ENCODE assay signal across 8 mouse cellular contexts in the genomic region with DNA sequence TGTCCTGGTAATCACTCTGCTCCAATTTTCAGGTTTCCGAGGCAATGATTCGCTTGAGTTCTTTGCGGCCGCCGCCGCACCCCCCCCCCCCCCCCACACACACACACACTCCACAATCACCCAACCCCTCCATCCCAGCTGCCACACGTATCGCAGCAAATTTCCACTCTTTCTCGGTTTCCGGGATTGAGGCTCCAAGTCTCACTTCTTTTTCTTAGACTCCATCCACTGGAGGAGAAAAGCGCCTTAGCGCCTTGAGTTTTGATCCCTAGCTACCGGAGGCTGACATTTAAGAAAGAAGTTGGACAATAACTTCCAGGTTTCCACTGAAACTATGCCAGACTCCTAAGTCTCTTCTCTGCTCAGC. TPM values are rescaled to one million over a fixed set of nuclear protein-coding genes. Genes with fewer than 3 reads are reported as not detected.
DNase-seq lines count a peak whose midpoint lies in the region; ATAC-seq and TF ChIP-seq lines count a peak whose summit lies in the region.

No protein-coding gene starts in this region.

- no peaks in the 10 kb centered on the region for H3K36me3 ChIP-seq in midbrain, postnatal 0 days (ENCODE audit: insufficient read depth, low read length)

- H3K4me1 ChIP-seq in midbrain, postnatal 0 days (ENCODE audit: insufficient read depth, low read length), result no peaks in the 10 kb centered on the region

- peak; percentile 6 for DNase-seq in adrenal gland, postnatal 25 days
- DNase-seq in adrenal gland, adult 2 months, result no peak
- DNase-seq in retina, embryonic 14.5 days (ENCODE audit: low spot score), result peak; percentile 48
- no peak for DNase-seq in retina, postnatal 1 day
- peak; percentile 61 for DNase-seq in hindlimb bud, embryonic 11.5 days (ENCODE audit: extremely low spot score, low read depth, low spot score)
- DNase-seq in midbrain, postnatal 0 days (ENCODE audit: low spot score), result peak; percentile 24
- DNase-seq in layer of hippocampus, adult 9-11 months, result no peak
- no peak for DNase-seq in kidney, adult 18-20 months

- peak overlapping the region; percentile 30 for H3K9ac ChIP-seq in midbrain, postnatal 0 days (replicated peaks; ENCODE audit: low read length, poor library complexity, severe bottlenecking)

- peak overlapping the region; percentile 70 for H3K27ac ChIP-seq in midbrain, postnatal 0 days (ENCODE audit: low read depth, low read length)

- no peak for ATAC-seq in midbrain, postnatal 0 days (ENCODE audit: low FRiP score)

- no peaks in the 10 kb centered on the region for H3K27me3 ChIP-seq in midbrain, postnatal 0 days (ENCODE audit: insufficient read depth, low read length)

- peak overlapping the region; percentile 90 for H3K4me3 ChIP-seq in midbrain, postnatal 0 days (ENCODE audit: low read depth, low read length)

- H3K9me3 ChIP-seq in midbrain, postnatal 0 days (ENCODE audit: low read length), result no peaks in the 10 kb centered on the region

- TF ChIP-seq CTCF in midbrain, postnatal 0 days (IDR thresholded peaks at IDR 0.05), result no peak

- WGBS in midbrain, postnatal 0 days, result 1% methylated on average over 13 of the region's 13 CpGs

- peak overlapping the region; percentile 60 for H3K4me2 ChIP-seq in midbrain, postnatal 0 days (ENCODE audit: low read depth, low read length, poor library complexity, severe bottlenecking)

RNA-seq across cellular contexts. Expression of gene Phactr4, which starts 0.8 kb away (rescaled TPM):
- total RNA-seq in adrenal gland, postnatal 25 days (2021), result 60.0 and 69.8 TPM in 2 replicates
- total RNA-seq in adrenal gland, adult 2 months (2021), result 10 to 100 TPM; 47.0 to 79.3 TPM
- 8.9 and 12.5 TPM in 2 replicates for polyA plus RNA-seq in adrenal gland, adult 2 months (2012; rRNA removed)
- total RNA-seq in midbrain, postnatal 0 days (2014; rRNA removed), result 3.8 and 4.8 TPM in 2 replicates
- polyA plus RNA-seq in midbrain, postnatal 0 days (2015; fragmentation: Nextera tagmentation; extraction: Ambion mirVana), result 4.8 and 4.9 TPM in 2 replicates

RNA-seq across cellular contexts. Expression of gene Med18, which starts 42.2 kb away (rescaled TPM):
- 9.4 and 10.7 TPM in 2 replicates for total RNA-seq in adrenal gland, postnatal 25 days (2021)
- 1 to 10 TPM; 7.1 to 7.9 TPM for total RNA-seq in adrenal gland, adult 2 months (2021)
- polyA plus RNA-seq in adrenal gland, adult 2 months (2012; rRNA removed), result 1.5 and 2.2 TPM in 2 replicates
- total RNA-seq in midbrain, postnatal 0 days (2014; rRNA removed), result 14.3 and 17.5 TPM in 2 replicates
- 13.0 and 13.1 TPM in 2 replicates for polyA plus RNA-seq in midbrain, postnatal 0 days (2015; fragmentation: Nextera tagmentation; extraction: Ambion mirVana)

Comparison
In these comparisons a context has a peak if more than half of its experiments do, and no peak if none do; other contexts are left out.
1. DNase-seq: peak in adrenal gland, postnatal 25 days (single experiment), retina, embryonic 14.5 days (single experiment), hindlimb bud, embryonic 11.5 days (single experiment) and midbrain, postnatal 0 days (single experiment); none in adrenal gland, adult 2 months (single experiment), retina, postnatal 1 day (single experiment), layer of hippocampus, adult 9-11 months (single experiment) and kidney, adult 18-20 months (single experiment).